Mouse (Mus musculus): ENCODE results near the gene Vac14. TPM values are rescaled to one million over a fixed set of nuclear protein-coding genes. Genes with fewer than 3 reads are reported as not detected.

The Vac14 gene
- polyA plus RNA-seq, 1 experiment from 2014 or later = 30.5 TPM

DNA sequence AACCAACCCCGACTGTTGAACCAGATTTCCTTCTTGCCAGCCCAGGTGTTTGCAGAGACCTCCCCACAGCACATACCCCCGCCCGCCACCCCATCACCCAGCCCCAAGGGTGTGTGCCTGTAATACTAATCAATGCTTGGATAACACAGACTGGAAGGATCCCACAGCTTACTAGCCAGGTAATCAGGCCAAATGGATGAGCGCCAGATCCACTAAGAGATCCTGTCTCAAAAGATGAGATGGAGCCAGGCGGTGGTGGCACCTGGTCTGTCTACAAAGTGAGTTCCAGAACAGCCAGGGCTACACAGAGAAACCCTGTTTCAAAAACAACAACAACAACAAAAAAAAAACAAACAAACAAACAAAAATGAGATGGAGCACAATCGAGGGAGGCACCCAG is 148.9 kb downstream of the Vac14 start:
- Histone ChIP-seq H3K9me3 (replicated peaks) (no peaks in the 10 kb centered on the region), H3K4me1 (no peaks in the 10 kb centered on the region), H3K4me3 (no peak overlapping the region), H3K27me3 (replicated peaks) (no peaks in the 10 kb centered on the region), H3K9ac (no peak overlapping the region), H3K36me3 (no peaks in the 10 kb centered on the region), H3K4me2 (no peak overlapping the region), H3K27ac (no peak overlapping the region)
- ATAC-seq = no peak
- 68% methylated on average over 6 of the region's 6 CpGs for WGBS (ENCODE audit: insufficient replicate concordance)

Other genes with a start within 250 kb of the Vac14 start
- 3.7 and 3.9 TPM in 2 replicates for gene Mtss1l, start 102.9 kb downstream of the Vac14 start, polyA plus RNA-seq (2016; fragmentation: Nextera tagmentation; extraction: Ambion mirVana)
- gene Il34, start 187.3 kb downstream of the Vac14 start, polyA plus RNA-seq (2016; fragmentation: Nextera tagmentation; extraction: Ambion mirVana) = not detected in 2 replicates
- gene Cog4, start 228.0 kb downstream of the Vac14 start, polyA plus RNA-seq (2016; fragmentation: Nextera tagmentation; extraction: Ambion mirVana) = 43.1 and 45.1 TPM in 2 replicates
- 127 TPM in 2 replicates for gene Sf3b3, start 228.2 kb downstream of the Vac14 start, polyA plus RNA-seq (2016; fragmentation: Nextera tagmentation; extraction: Ambion mirVana)

All from liver, embryonic 12.5 days (tissue).